ENCODE assay signal across 12 mouse cellular contexts in the genomic region with DNA sequence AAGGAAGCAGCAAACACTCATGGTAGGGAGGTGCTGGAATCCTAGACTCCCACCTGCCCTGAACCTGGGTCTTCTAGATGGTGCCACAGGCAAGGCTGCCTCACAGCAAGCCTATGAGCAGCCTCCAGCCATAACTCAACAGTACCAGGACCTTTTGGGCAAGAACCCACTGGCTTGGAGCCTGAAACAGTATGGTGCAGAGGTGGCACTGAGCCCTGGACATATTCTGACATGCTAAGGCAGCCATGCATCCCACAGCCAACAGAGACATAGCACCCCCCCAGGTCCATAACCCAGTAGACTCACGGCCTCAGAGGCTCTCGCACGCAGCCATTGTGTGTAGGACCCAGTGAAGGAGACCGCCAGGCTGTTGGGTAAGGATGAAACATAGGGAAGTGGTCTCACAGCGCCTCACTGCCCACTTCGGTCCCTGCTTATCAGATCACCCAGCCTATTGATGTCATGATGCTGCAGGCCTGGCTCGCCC. TPM values are rescaled to one million over a fixed set of nuclear protein-coding genes. Genes with fewer than 3 reads are reported as not detected.
DNase-seq lines count a peak whose midpoint lies in the region; ATAC-seq lines count a peak whose summit lies in the region.
"Had no signal": no experiment of that assay in that cellular context is flagged by ENCODE, and none has a peak within 500 bp of the region (broad histone marks: within the 10 kb centered on the region; RNA-seq: fewer than 3 reads in every experiment).

No protein-coding gene starts in this region.

- H3K4me2 ChIP-seq in forebrain, embryonic 15.5 days (replicated peaks), result no peak overlapping the region
- no peak overlapping the region for H3K4me2 ChIP-seq in forebrain, embryonic 12.5 days
- no peak overlapping the region for H3K4me2 ChIP-seq in kidney, embryonic 14.5 days (replicated peaks; ENCODE audit: low read depth, low read length)
- no peak overlapping the region for H3K4me2 ChIP-seq in embryonic facial prominence, embryonic 13.5 days
- no peak overlapping the region for H3K4me2 ChIP-seq in limb, embryonic 15.5 days
- H3K4me2 ChIP-seq: liver, embryonic 13.5 days; midbrain, embryonic 11.5 days had no signal

- no peak overlapping the region for H3K9ac ChIP-seq in forebrain, embryonic 15.5 days (replicated peaks)
- no peak overlapping the region for H3K9ac ChIP-seq in forebrain, embryonic 12.5 days
- H3K9ac ChIP-seq in kidney, embryonic 14.5 days (ENCODE audit: low read depth, low read length), result no peak overlapping the region
- 0 out of 2 replicates have a peak overlapping the region, but pooled peaks have one; percentile 21 for H3K9ac ChIP-seq in embryonic facial prominence, embryonic 13.5 days
- no peak overlapping the region for H3K9ac ChIP-seq in limb, embryonic 15.5 days
- H3K9ac ChIP-seq: liver, embryonic 13.5 days had no signal

- H3K27me3 ChIP-seq in forebrain, embryonic 15.5 days, result no peaks in the 10 kb centered on the region
- H3K27me3 ChIP-seq in forebrain, embryonic 12.5 days, result no peaks in the 10 kb centered on the region
- no peaks in the 10 kb centered on the region for H3K27me3 ChIP-seq in kidney, embryonic 14.5 days (ENCODE audit: control insufficient read depth, insufficient read depth, low read length)
- H3K27me3 ChIP-seq in embryonic facial prominence, embryonic 13.5 days, result no peaks in the 10 kb centered on the region
- H3K27me3 ChIP-seq in limb, embryonic 15.5 days, result no peaks in the 10 kb centered on the region

- no peak for DNase-seq in kidney, postnatal 4 days
- DNase-seq in adrenal gland, adult 18-20 months (ENCODE audit: low spot score in 2 of 2), result no peak
- no peak for DNase-seq in layer of hippocampus, adult 9-10 months (ENCODE audit: low spot score)
- DNase-seq: kidney, adult 11 months; liver, embryonic 13.5 days; right cerebral cortex, postnatal 25 days had no signal

- ATAC-seq in forebrain, embryonic 15.5 days (replicated peaks), result no peak
- no peak for ATAC-seq in forebrain, embryonic 12.5 days (ENCODE audit: low FRiP score)
- no peak for ATAC-seq in kidney, embryonic 14.5 days (ENCODE audit: low FRiP score, low TSS enrichment)
- ATAC-seq in embryonic facial prominence, embryonic 13.5 days (ENCODE audit: insufficient number of reproducible peaks, insufficient read depth, low FRiP score, low TSS enrichment, low read depth), result no peak
- ATAC-seq in limb, embryonic 15.5 days (ENCODE audit: insufficient number of reproducible peaks, low FRiP score, low TSS enrichment, low read depth), result no peak

- H3K36me3 ChIP-seq in forebrain, embryonic 15.5 days, result no peaks in the 10 kb centered on the region
- H3K36me3 ChIP-seq in forebrain, embryonic 12.5 days (replicated peaks), result no peaks in the 10 kb centered on the region
- H3K36me3 ChIP-seq in kidney, embryonic 14.5 days (ENCODE audit: control insufficient read depth, insufficient read depth, low read length), result no peaks in the 10 kb centered on the region
- H3K36me3 ChIP-seq in embryonic facial prominence, embryonic 13.5 days, result no peaks in the 10 kb centered on the region
- H3K36me3 ChIP-seq in limb, embryonic 15.5 days, result no peaks in the 10 kb centered on the region
- H3K36me3 ChIP-seq: liver, embryonic 13.5 days had no signal

- H3K9me3 ChIP-seq in forebrain, embryonic 15.5 days, result no peaks in the 10 kb centered on the region
- no peaks in the 10 kb centered on the region for H3K9me3 ChIP-seq in forebrain, embryonic 12.5 days
- H3K9me3 ChIP-seq in kidney, embryonic 14.5 days (ENCODE audit: control insufficient read depth, low read length), result no peaks in the 10 kb centered on the region
- no peaks in the 10 kb centered on the region for H3K9me3 ChIP-seq in embryonic facial prominence, embryonic 13.5 days
- H3K9me3 ChIP-seq in limb, embryonic 15.5 days, result no peaks in the 10 kb centered on the region
- H3K9me3 ChIP-seq: liver, embryonic 13.5 days had no signal

- 87% methylated on average over 7 of the region's 7 CpGs for WGBS in forebrain, embryonic 15.5 days
- WGBS in forebrain, embryonic 12.5 days, result 84% methylated on average over 7 of the region's 7 CpGs
- 90% methylated on average over 7 of the region's 7 CpGs for WGBS in kidney, embryonic 14.5 days
- 79% methylated on average over 7 of the region's 7 CpGs for WGBS in embryonic facial prominence, embryonic 13.5 days
- WGBS in limb, embryonic 15.5 days, result 81% methylated on average over 7 of the region's 7 CpGs

- H3K27ac ChIP-seq in forebrain, embryonic 15.5 days (replicated peaks), result peak overlapping the region; percentile 32; the same call in 1 of the 2 replicates
- no peak overlapping the region; the same call in 1 of the 2 replicates for H3K27ac ChIP-seq in forebrain, embryonic 12.5 days
- 0 out of 2 replicates have a peak overlapping the region, but pooled peaks have one; percentile 37 for H3K27ac ChIP-seq in kidney, embryonic 14.5 days (ENCODE audit: low read depth, low read length)
- peak overlapping the region; percentile 86 for H3K27ac ChIP-seq in embryonic facial prominence, embryonic 13.5 days
- H3K27ac ChIP-seq in limb, embryonic 15.5 days, result peak overlapping the region; percentile 91
- H3K27ac ChIP-seq: liver, embryonic 13.5 days had no signal

- H3K4me3 ChIP-seq in forebrain, embryonic 15.5 days, result no peak overlapping the region
- no peak overlapping the region for H3K4me3 ChIP-seq in forebrain, embryonic 12.5 days (replicated peaks)
- no peak overlapping the region for H3K4me3 ChIP-seq in kidney, embryonic 14.5 days (ENCODE audit: low read length)
- H3K4me3 ChIP-seq in embryonic facial prominence, embryonic 13.5 days, result no peak overlapping the region
- H3K4me3 ChIP-seq in limb, embryonic 15.5 days, result no peak overlapping the region
- H3K4me3 ChIP-seq: liver, embryonic 13.5 days had no signal

- H3K4me1 ChIP-seq in forebrain, embryonic 15.5 days, result peaks cover 47% of the 10 kb centered on the region
- peaks cover 43% of the 10 kb centered on the region for H3K4me1 ChIP-seq in forebrain, embryonic 12.5 days
- H3K4me1 ChIP-seq in kidney, embryonic 14.5 days (ENCODE audit: control insufficient read depth, insufficient read depth, low read length), result peaks cover 22% of the 10 kb centered on the region
- peaks cover 72% of the 10 kb centered on the region for H3K4me1 ChIP-seq in embryonic facial prominence, embryonic 13.5 days
- peaks cover 90% of the 10 kb centered on the region for H3K4me1 ChIP-seq in limb, embryonic 15.5 days

RNA-seq across cellular contexts. Expression of gene Morn1, which starts 48.4 kb away (rescaled TPM):
- polyA plus RNA-seq in forebrain, embryonic 15.5 days (2015; fragmentation: Nextera tagmentation; extraction: Ambion mirVana), result 8.8 and 8.9 TPM in 2 replicates
- polyA plus RNA-seq in forebrain, embryonic 12.5 days (2016; fragmentation: Nextera tagmentation; extraction: Ambion mirVana), result 6.9 and 7.0 TPM in 2 replicates
- 5.8 and 6.9 TPM in 2 replicates for polyA plus RNA-seq in kidney, embryonic 14.5 days (2014; fragmentation: Nextera tagmentation; extraction: Ambion mirVana)
- polyA plus RNA-seq in embryonic facial prominence, embryonic 13.5 days (2015; fragmentation: Nextera tagmentation; extraction: Ambion mirVana), result 5.6 and 6.2 TPM in 2 replicates
- polyA plus RNA-seq in limb, embryonic 15.5 days (2015; fragmentation: Nextera tagmentation; extraction: Ambion mirVana), result 5.0 and 6.2 TPM in 2 replicates
- total RNA-seq in adrenal gland, adult 18-20 months (2021), result 1 to 10 TPM; 6.6 to 9.8 TPM

RNA-seq across cellular contexts. Expression of gene Rer1, which starts 48.5 kb away (rescaled TPM):
- polyA plus RNA-seq in forebrain, embryonic 15.5 days (2015; fragmentation: Nextera tagmentation; extraction: Ambion mirVana), result 127 TPM in 2 replicates
- polyA plus RNA-seq in forebrain, embryonic 12.5 days (2016; fragmentation: Nextera tagmentation; extraction: Ambion mirVana), result 128 and 129 TPM in 2 replicates
- 167 and 180 TPM in 2 replicates for polyA plus RNA-seq in kidney, embryonic 14.5 days (2014; fragmentation: Nextera tagmentation; extraction: Ambion mirVana)
- 147 and 162 TPM in 2 replicates for polyA plus RNA-seq in embryonic facial prominence, embryonic 13.5 days (2015; fragmentation: Nextera tagmentation; extraction: Ambion mirVana)
- 170 and 176 TPM in 2 replicates for polyA plus RNA-seq in limb, embryonic 15.5 days (2015; fragmentation: Nextera tagmentation; extraction: Ambion mirVana)
- total RNA-seq in adrenal gland, adult 18-20 months (2021), result 100 to 1,000 TPM in 1 of 2 experiments, 10 to 100 TPM in 1; 95.4 to 109 TPM
